In genomic region chr10:61452645-61453044, GRCm38 (mm10) we compare ENCODE assay signal across 8 mouse cellular contexts. TPM values are rescaled to one million over a fixed set of nuclear protein-coding genes. Genes with fewer than 3 reads are reported as not detected.
A peak's percentile ranks its signal among the peaks of the same experiment; 100 is the strongest.
DNase-seq lines count a peak whose midpoint lies in the region; ATAC-seq and TF ChIP-seq lines count a peak whose summit lies in the region.

Eif4ebp2 (minus strand) TSS chr10:61452661.

- TF ChIP-seq CTCF in liver, embryonic 14.5 days (IDR thresholded peaks at IDR 0.05; ENCODE audit: low read depth): no peak
- no peak for TF ChIP-seq CTCF in stomach, postnatal 0 days (IDR thresholded peaks at IDR 0.05; ENCODE audit: low read depth)

- no peaks in the 10 kb centered on the region for H3K27me3 ChIP-seq in forebrain, embryonic 10.5 days (ENCODE audit: poor library complexity, severe bottlenecking)
- no peaks in the 10 kb centered on the region for H3K27me3 ChIP-seq in heart, embryonic 15.5 days
- H3K27me3 ChIP-seq in liver, embryonic 14.5 days (ENCODE audit: control insufficient read depth, insufficient read depth, low read length): no peaks in the 10 kb centered on the region
- H3K27me3 ChIP-seq in neural tube, embryonic 11.5 days (ENCODE audit: control insufficient read depth, insufficient read depth, low read length): no peaks in the 10 kb centered on the region
- H3K27me3 ChIP-seq in stomach, postnatal 0 days (ENCODE audit: control insufficient read depth, insufficient read depth, low read length): no peaks in the 10 kb centered on the region

- H3K27ac ChIP-seq in forebrain, embryonic 10.5 days: peak within 1 kb of the TSS; percentile 90
- peak within 1 kb of the TSS; percentile 83 for H3K27ac ChIP-seq in heart, embryonic 15.5 days
- peak within 1 kb of the TSS; percentile 91 for H3K27ac ChIP-seq in liver, embryonic 14.5 days
- peak within 1 kb of the TSS; percentile 51; the same call in 1 of the 2 replicates for H3K27ac ChIP-seq in neural tube, embryonic 11.5 days (ENCODE audit: low read depth, low read length)
- H3K27ac ChIP-seq in stomach, postnatal 0 days (replicated peaks): peak within 1 kb of the TSS; percentile 94

- TF ChIP-seq EP300 in liver, embryonic 14.5 days (IDR thresholded peaks at IDR 0.05; ENCODE audit: low read depth): no peak
- no peak for TF ChIP-seq EP300 in stomach, postnatal 0 days (optimal IDR thresholded peaks at IDR 0.05)

- whole genome bisulfite sequencing in forebrain, embryonic 10.5 days: under 1% methylated on average over 34 of the region's 36 CpGs
- under 1% methylated on average over 36 of the region's 36 CpGs for WGBS in heart, embryonic 15.5 days
- WGBS in liver, embryonic 14.5 days (ENCODE audit: insufficient replicate concordance): under 1% methylated on average over 36 of the region's 36 CpGs
- WGBS in neural tube, embryonic 11.5 days: 0% methylated on average over 34 of the region's 36 CpGs
- WGBS in stomach, postnatal 0 days: 0% methylated on average over 26 of the region's 36 CpGs

- peak; percentile 100 for DNase-seq in CD8-positive naive resting alpha-beta T cell, adult 2 months (ENCODE audit: low read depth in 2 of 2, low spot score in 2 of 2)
- DNase-seq in c-Kit-positive CD71-negative TER-119-negative erythroid progenitor cells, embryonic 14.5 days (ENCODE audit: low read depth): peak; percentile 96
- peak; percentile 100 for DNase-seq in forebrain, embryonic 10.5 days (ENCODE audit: extremely low spot score, low spot score)
- DNase-seq in kidney, postnatal 25 days: peak; percentile 99
- DNase-seq in liver, embryonic 14.5 days (ENCODE audit: low read depth in 3 of 3, low spot score in 3 of 3): peak; percentile 96 to 98 (median 97)
- peak; percentile 99 for DNase-seq in neural tube, embryonic 11.5 days (ENCODE audit: low spot score)
- DNase-seq in stomach, postnatal 0 days (ENCODE audit: low spot score): peak; percentile 99

- H3K36me3 ChIP-seq in forebrain, embryonic 10.5 days (replicated peaks): peaks cover 32% of the 10 kb centered on the region
- H3K36me3 ChIP-seq in heart, embryonic 15.5 days: no peaks in the 10 kb centered on the region
- H3K36me3 ChIP-seq in liver, embryonic 14.5 days (replicated peaks; ENCODE audit: control insufficient read depth, insufficient read depth, low read depth): peaks cover 12% of the 10 kb centered on the region
- H3K36me3 ChIP-seq in neural tube, embryonic 11.5 days (ENCODE audit: control insufficient read depth, insufficient read depth, low read length): no peaks in the 10 kb centered on the region
- no peaks in the 10 kb centered on the region for H3K36me3 ChIP-seq in stomach, postnatal 0 days (ENCODE audit: control insufficient read depth, insufficient read depth, low read length)

- H3K9me3 ChIP-seq in forebrain, embryonic 10.5 days: no peaks in the 10 kb centered on the region
- no peaks in the 10 kb centered on the region for H3K9me3 ChIP-seq in heart, embryonic 15.5 days (replicated peaks)
- H3K9me3 ChIP-seq in liver, embryonic 14.5 days (ENCODE audit: control insufficient read depth, low read length): no peaks in the 10 kb centered on the region
- H3K9me3 ChIP-seq in neural tube, embryonic 11.5 days (ENCODE audit: control insufficient read depth, low read length): no peaks in the 10 kb centered on the region
- no peaks in the 10 kb centered on the region for H3K9me3 ChIP-seq in stomach, postnatal 0 days (ENCODE audit: control insufficient read depth, low read length)

- ATAC-seq in heart, embryonic 15.5 days (replicated peaks; ENCODE audit: insufficient number of reproducible peaks, insufficient read depth, low FRiP score, low read depth): peak; percentile 99
- ATAC-seq in liver, embryonic 14.5 days (ENCODE audit: insufficient read depth): peak; percentile 97
- ATAC-seq in neural tube, embryonic 11.5 days (ENCODE audit: insufficient read depth, low FRiP score, low TSS enrichment): peak; percentile 99
- peak; percentile 97 for ATAC-seq in stomach, postnatal 0 days (ENCODE audit: low FRiP score, low TSS enrichment)

- peaks cover 39% of the 10 kb centered on the region for H3K4me1 ChIP-seq in forebrain, embryonic 10.5 days
- peaks cover 38% of the 10 kb centered on the region for H3K4me1 ChIP-seq in heart, embryonic 15.5 days (replicated peaks)
- peaks cover 16 to 33% of the 10 kb centered on the region in 2 experiments for H3K4me1 ChIP-seq in liver, embryonic 14.5 days (replicated peaks; ENCODE audit: control insufficient read depth in 2 of 2, insufficient read depth in 2 of 2, low read length in 1 of 2)
- peaks cover 5% of the 10 kb centered on the region for H3K4me1 ChIP-seq in neural tube, embryonic 11.5 days (ENCODE audit: control insufficient read depth, insufficient read depth, low read length)
- H3K4me1 ChIP-seq in stomach, postnatal 0 days (replicated peaks; ENCODE audit: control insufficient read depth, insufficient read depth): 0 out of 2 replicates have a peak, but pooled peaks cover 5% of the 10 kb centered on the region

- H3K4me2 ChIP-seq in heart, embryonic 15.5 days: peak within 1 kb of the TSS; percentile 87
- peak within 1 kb of the TSS; percentile 76 for H3K4me2 ChIP-seq in liver, embryonic 14.5 days (ENCODE audit: low read depth)
- peak within 1 kb of the TSS; percentile 69 for H3K4me2 ChIP-seq in neural tube, embryonic 11.5 days (ENCODE audit: low read depth)
- peak within 1 kb of the TSS; percentile 83 for H3K4me2 ChIP-seq in stomach, postnatal 0 days (replicated peaks; ENCODE audit: low read depth)

- peak within 1 kb of the TSS; percentile 74 for H3K4me3 ChIP-seq in forebrain, embryonic 10.5 days
- peak within 1 kb of the TSS; percentile 97 for H3K4me3 ChIP-seq in heart, embryonic 15.5 days
- H3K4me3 ChIP-seq in liver, embryonic 14.5 days (ENCODE audit: insufficient read depth in 1 of 2, low read depth in 2 of 2, low read length in 2 of 2): peak within 1 kb of the TSS; percentile 85 to 97
- H3K4me3 ChIP-seq in neural tube, embryonic 11.5 days (ENCODE audit: low read depth, low read length): peak within 1 kb of the TSS; percentile 93
- H3K4me3 ChIP-seq in stomach, postnatal 0 days (ENCODE audit: low read depth, low read length): peak within 1 kb of the TSS; percentile 97

- peak within 1 kb of the TSS; percentile 90 for H3K9ac ChIP-seq in heart, embryonic 15.5 days
- peak within 1 kb of the TSS; percentile 93 for H3K9ac ChIP-seq in liver, embryonic 14.5 days (replicated peaks)
- peak within 1 kb of the TSS; percentile 91 for H3K9ac ChIP-seq in neural tube, embryonic 11.5 days (ENCODE audit: low read length)
- H3K9ac ChIP-seq in stomach, postnatal 0 days (ENCODE audit: low read length): peak within 1 kb of the TSS; percentile 93

RNA-seq across cellular contexts. Expression of gene Eif4ebp2, which starts in this region (rescaled TPM):
- polyA plus RNA-seq in forebrain, embryonic 10.5 days (2016; fragmentation: Nextera tagmentation; extraction: Ambion mirVana): 98.9 and 104 TPM in 2 replicates
- 50.6 and 63.6 TPM in 2 replicates for polyA plus RNA-seq in heart, embryonic 15.5 days (2015; fragmentation: Nextera tagmentation; extraction: Ambion mirVana)
- 17.6 and 23.1 TPM in 2 replicates for polyA plus RNA-seq in liver, embryonic 14.5 days (2012; rRNA removed)
- polyA plus RNA-seq in liver, embryonic 14.5 days (2014; fragmentation: Nextera tagmentation; extraction: Ambion mirVana): 24.3 and 25.3 TPM in 2 replicates
- polyA plus RNA-seq in neural tube, embryonic 11.5 days (2014; fragmentation: Nextera tagmentation; extraction: Ambion mirVana): 27.3 and 34.8 TPM in 2 replicates
- polyA plus RNA-seq in stomach, postnatal 0 days (2015; fragmentation: Nextera tagmentation; extraction: Ambion mirVana): 41.5 and 47.7 TPM in 2 replicates

Comparison
In these comparisons a context has a peak if more than half of its experiments do, and no peak if none do; other contexts are left out.
1. Peak in every context shown above with its lines: DNase-seq, ATAC-seq, H3K4me3 ChIP-seq and H3K27ac ChIP-seq.